Mouse (Mus musculus): Measurements from ENCODE around the gene Naa16. TPM values are rescaled to one million over a fixed set of nuclear protein-coding genes. Genes with fewer than 3 reads are reported as not detected.
"Not testable (repeated sequence)": the region's sequence is repeated elsewhere in the genome, so short reads cannot be mapped to it uniquely, and the experiment has no call there.

The Naa16 gene
- polyA plus RNA-seq (2011; ENCODE audit: insufficient read depth, insufficient read length, low read depth, missing spikeins), result 98.0 and 103 TPM in 2 replicates

GRCm38 (mm10) chr14:79390265-79390926, at the start of gene Naa16:
Naa16 (minus strand) TSS chr14:79390778.
- no peaks in the 10 kb centered on the region for H3K9me3 ChIP-seq (replicated peaks; ENCODE audit: control insufficient read depth, insufficient read depth, low read length, poor library complexity, severe bottlenecking)
- peak within 1 kb of the TSS; percentile 93 for H3K9ac ChIP-seq (ENCODE audit: low read depth, poor library complexity, severe bottlenecking)
- peaks cover 18% of the 10 kb centered on the region for H3K36me3 ChIP-seq (ENCODE audit: control insufficient read depth, insufficient read depth, low read length, poor library complexity, severe bottlenecking)
- H3K27me3 ChIP-seq (ENCODE audit: control insufficient read depth, insufficient read depth, low read length, poor library complexity, severe bottlenecking), result no peaks in the 10 kb centered on the region
- H3K4me1 ChIP-seq (ENCODE audit: control insufficient read depth, insufficient read depth, low read length), result no peaks in the 10 kb centered on the region
- TF ChIP-seq EP300 (IDR thresholded peaks at IDR 0.05; ENCODE audit: insufficient read depth, low read depth, low read length), result 0 out of 2 replicates have a peak, but pooled peaks have one; percentile 41
- peak; percentile 82 for TF ChIP-seq POLR2A (IDR thresholded peaks at IDR 0.05; ENCODE audit: insufficient read depth, low read length)
- peak; percentile 23 for TF ChIP-seq CTCF (IDR thresholded peaks at IDR 0.05; ENCODE audit: low read depth, low read length)
- H3K27ac ChIP-seq (ENCODE audit: insufficient read depth, low read length), result peak within 1 kb of the TSS; percentile 82
- peak within 1 kb of the TSS; percentile 91 for H3K4me3 ChIP-seq (ENCODE audit: low read depth, low read length)

- H3K4me3 ChIP-seq (ENCODE audit: low read depth, low read length), result no peak overlapping the region
- no peaks in the 10 kb centered on the region for H3K27me3 ChIP-seq (ENCODE audit: control insufficient read depth, insufficient read depth, low read length, poor library complexity, severe bottlenecking)
- H3K36me3 ChIP-seq (ENCODE audit: control insufficient read depth, insufficient read depth, low read length, poor library complexity, severe bottlenecking), result no peaks in the 10 kb centered on the region
- no peak overlapping the region for H3K27ac ChIP-seq (ENCODE audit: insufficient read depth, low read length)
- no peaks in the 10 kb centered on the region for H3K4me1 ChIP-seq (ENCODE audit: control insufficient read depth, insufficient read depth, low read length)
- TF ChIP-seq EP300 (IDR thresholded peaks at IDR 0.05; ENCODE audit: insufficient read depth, low read depth, low read length) (no peak), POLR2A (IDR thresholded peaks at IDR 0.05; ENCODE audit: insufficient read depth, low read length) (no peak), CTCF (IDR thresholded peaks at IDR 0.05; ENCODE audit: low read depth, low read length) (no peak)
- H3K9me3 ChIP-seq (replicated peaks; ENCODE audit: control insufficient read depth, insufficient read depth, low read length, poor library complexity, severe bottlenecking), result peaks cover 4% of the 10 kb centered on the region; the same call in 1 of the 2 replicates
- no peak overlapping the region for H3K9ac ChIP-seq (ENCODE audit: low read depth, poor library complexity, severe bottlenecking)
Measured at GRCm38 (mm10) chr14:79434068-79434467, 43.5 kb upstream of the Naa16 start.

GRCm38 (mm10) chr14:79426730-79427365, 36.3 kb upstream of the Naa16 start:
- not testable (repeated sequence) for H3K9me3 ChIP-seq (replicated peaks; ENCODE audit: control insufficient read depth, insufficient read depth, low read length, poor library complexity, severe bottlenecking); H3K27me3 ChIP-seq (ENCODE audit: control insufficient read depth, insufficient read depth, low read length, poor library complexity, severe bottlenecking); H3K27ac ChIP-seq (ENCODE audit: insufficient read depth, low read length)

GRCm38 (mm10) chr14:79425979-79426729, 35.6 kb upstream of the Naa16 start, which contains the start of gene Kbtbd7:
Kbtbd7 (plus strand) TSS chr14:79426511.
- no peak within 1 kb of the TSS for H3K27ac ChIP-seq (ENCODE audit: insufficient read depth, low read length)
- peaks cover 5% of the 10 kb centered on the region for H3K4me1 ChIP-seq (ENCODE audit: control insufficient read depth, insufficient read depth, low read length)
- peak within 1 kb of the TSS; percentile 55 for H3K4me3 ChIP-seq (ENCODE audit: low read depth, low read length)
- H3K36me3 ChIP-seq (ENCODE audit: control insufficient read depth, insufficient read depth, low read length, poor library complexity, severe bottlenecking), result no peaks in the 10 kb centered on the region
- 0 out of 2 replicates have a peak, but pooled peaks cover 3% of the 10 kb centered on the region for H3K9me3 ChIP-seq (replicated peaks; ENCODE audit: control insufficient read depth, insufficient read depth, low read length, poor library complexity, severe bottlenecking)
- H3K9ac ChIP-seq (ENCODE audit: low read depth, poor library complexity, severe bottlenecking), result no peak within 1 kb of the TSS
- TF ChIP-seq EP300 (IDR thresholded peaks at IDR 0.05; ENCODE audit: insufficient read depth, low read depth, low read length), result peak; percentile 52; the same call in 1 of the 2 replicates
- no peak for TF ChIP-seq POLR2A (IDR thresholded peaks at IDR 0.05; ENCODE audit: insufficient read depth, low read length)
- TF ChIP-seq CTCF (IDR thresholded peaks at IDR 0.05; ENCODE audit: low read depth, low read length), result no peak
- no peaks in the 10 kb centered on the region for H3K27me3 ChIP-seq (ENCODE audit: control insufficient read depth, insufficient read depth, low read length, poor library complexity, severe bottlenecking)

More at GRCm38 (mm10) chr14:79426730-79427365, 36.3 kb upstream of the Naa16 start:
- H3K36me3 ChIP-seq (ENCODE audit: control insufficient read depth, insufficient read depth, low read length, poor library complexity, severe bottlenecking); H3K4me1 ChIP-seq (ENCODE audit: control insufficient read depth, insufficient read depth, low read length); H3K9ac ChIP-seq (ENCODE audit: low read depth, poor library complexity, severe bottlenecking): not testable (repeated sequence)
- H3K4me3 ChIP-seq (ENCODE audit: low read depth, low read length), result peak overlapping the region; percentile 55; the same call in 1 of the 2 replicates

- TF ChIP-seq CTCF (IDR thresholded peaks at IDR 0.05; ENCODE audit: low read depth, low read length) (no peak), EP300 (IDR thresholded peaks at IDR 0.05; ENCODE audit: insufficient read depth, low read depth, low read length) (no peak), POLR2A (IDR thresholded peaks at IDR 0.05; ENCODE audit: insufficient read depth, low read length) (no peak)
- H3K4me3 ChIP-seq (ENCODE audit: low read depth, low read length), result no peak overlapping the region
- no peaks in the 10 kb centered on the region for H3K4me1 ChIP-seq (ENCODE audit: control insufficient read depth, insufficient read depth, low read length)
- no peaks in the 10 kb centered on the region for H3K27me3 ChIP-seq (ENCODE audit: control insufficient read depth, insufficient read depth, low read length, poor library complexity, severe bottlenecking)
- no peaks in the 10 kb centered on the region for H3K9me3 ChIP-seq (replicated peaks; ENCODE audit: control insufficient read depth, insufficient read depth, low read length, poor library complexity, severe bottlenecking)
- no peak overlapping the region for H3K9ac ChIP-seq (ENCODE audit: low read depth, poor library complexity, severe bottlenecking)
- no peak overlapping the region for H3K27ac ChIP-seq (ENCODE audit: insufficient read depth, low read length)
- H3K36me3 ChIP-seq (ENCODE audit: control insufficient read depth, insufficient read depth, low read length, poor library complexity, severe bottlenecking), result no peaks in the 10 kb centered on the region
Measured at GRCm38 (mm10) chr14:79420083-79420685, 29.6 kb upstream of the Naa16 start.

All from ES-Bruce4 (cell line).